8 mouse cellular contexts compared by ENCODE assay signal in genomic region chr1:75371317-75372095, GRCm38 (mm10). TPM values are rescaled to one million over a fixed set of nuclear protein-coding genes. Genes with fewer than 3 reads are reported as not detected.
DNase-seq lines count a peak whose midpoint lies in the region; ATAC-seq and TF ChIP-seq lines count a peak whose summit lies in the region.

No protein-coding gene starts in this region.

- ATAC-seq in limb, embryonic 11.5 days (ENCODE audit: insufficient number of reproducible peaks, low FRiP score, low TSS enrichment, low read depth), result no peak

- H3K36me3 ChIP-seq in ES-E14 (ENCODE audit: control insufficient read depth, insufficient read depth, low read length, poor library complexity, severe bottlenecking), result no peaks in the 10 kb centered on the region
- H3K36me3 ChIP-seq in limb, embryonic 11.5 days (ENCODE audit: control insufficient read depth, insufficient read depth, low read length), result no peaks in the 10 kb centered on the region

- in situ Hi-C loops in ES-E14 (cut with MboI; ENCODE audit: low sequenced_read_pairs in 2 of 2, unreplicated experiment in 2 of 2), result no loop called here

- TF ChIP-seq CTCF in layer of hippocampus, adult 2 months (conservative IDR thresholded peaks at IDR 0.05), result peak; percentile 76

- no peak overlapping the region for H3K4me2 ChIP-seq in limb, embryonic 11.5 days (ENCODE audit: low read depth, severe bottlenecking)

- H3K9ac ChIP-seq in ES-E14 (ENCODE audit: insufficient read depth, low read depth, low read length, poor library complexity, severe bottlenecking), result no peak overlapping the region
- H3K9ac ChIP-seq in limb, embryonic 11.5 days (ENCODE audit: low read length), result no peak overlapping the region

- H3K27me3 ChIP-seq in limb, embryonic 11.5 days (ENCODE audit: control insufficient read depth, insufficient read depth, low read length), result no peaks in the 10 kb centered on the region

- 60% methylated on average over 13 of the region's 13 CpGs for WGBS in limb, embryonic 11.5 days

- H3K4me3 ChIP-seq in layer of hippocampus, adult 2 months, result no peak overlapping the region
- H3K4me3 ChIP-seq in ES-E14 (ENCODE audit: insufficient read depth in 1 of 2, low read depth in 1 of 2, low read length in 2 of 2, poor library complexity in 1 of 2, severe bottlenecking in 1 of 2), result no peak overlapping the region
- H3K4me3 ChIP-seq in limb, embryonic 11.5 days (ENCODE audit: low read depth, low read length), result no peak overlapping the region

- DNase-seq in layer of hippocampus, adult 2 months (ENCODE audit: low spot score in 2 of 2), result no peak
- no peak for DNase-seq in layer of hippocampus, postnatal 14 days (ENCODE audit: low spot score in 2 of 2)
- no peak for DNase-seq in ES-E14 (ENCODE audit: low read depth, low spot score)
- peak; percentile 79 for DNase-seq in cerebellum, adult 11 months
- peak; percentile 90 for DNase-seq in gastrocnemius, postnatal 25 days
- peak; percentile 80 for DNase-seq in limb, embryonic 11.5 days (ENCODE audit: low spot score)
- peak; percentile 28 for DNase-seq in yolk sac, embryonic 10.5 days (ENCODE audit: low spot score)
- no peak for DNase-seq in right cerebral cortex, adult 2 months (ENCODE audit: low spot score in 2 of 2)

- H3K9me3 ChIP-seq in ES-E14 (ENCODE audit: control insufficient read depth, insufficient read depth, low read depth, low read length), result no peaks in the 10 kb centered on the region
- no peaks in the 10 kb centered on the region for H3K9me3 ChIP-seq in limb, embryonic 11.5 days (ENCODE audit: control insufficient read depth, low read length)

- peaks cover 0 to 20% of the 10 kb centered on the region in 2 experiments; a peak in 2 of 4 replicates for H3K4me1 ChIP-seq in ES-E14 (ENCODE audit: control insufficient read depth in 2 of 2, insufficient read depth in 2 of 2, low read length in 2 of 2, poor library complexity in 1 of 2)
- H3K4me1 ChIP-seq in limb, embryonic 11.5 days (ENCODE audit: control insufficient read depth, insufficient read depth, low read length), result peaks cover 8% of the 10 kb centered on the region

- H3K27ac ChIP-seq in layer of hippocampus, adult 2 months, result no peak overlapping the region
- no peak overlapping the region for H3K27ac ChIP-seq in ES-E14 (ENCODE audit: insufficient read depth, low read depth, low read length, poor library complexity, severe bottlenecking)
- H3K27ac ChIP-seq in limb, embryonic 11.5 days (replicated peaks; ENCODE audit: low read depth, low read length), result no peak overlapping the region

TF ChIP-seq in ES-E14, 5 proteins besides CTCF, POLR2A, EP300 and RAD21:
- 0 out of 2 replicates have a peak, but pooled peaks have one; percentile 8 for TF ChIP-seq ZC3H11A (IDR thresholded peaks at IDR 0.05; ENCODE audit: borderline replicate concordance, low read depth, low read length)
- no peak for TF ChIP-seq CHD2 (IDR thresholded peaks at IDR 0.05; ENCODE audit: low read depth, low read length)
- no peak for TF ChIP-seq MAFK (IDR thresholded peaks at IDR 0.05; ENCODE audit: insufficient read depth, low read depth, low read length)

RNA-seq across cellular contexts. Expression of gene Speg, which starts 3.6 kb away (rescaled TPM):
- 100 to 1,000 TPM; 168 to 179 TPM for total RNA-seq in layer of hippocampus, adult 2 months (2021)
- 100 to 1,000 TPM; 184 TPM for total RNA-seq in layer of hippocampus, postnatal 14 days (2021)
- 16.9 and 31.2 TPM in 2 replicates for total RNA-seq in ES-E14 (2012; rRNA removed)
- total RNA-seq in gastrocnemius, postnatal 25 days (2021), result 100 to 1,000 TPM; 200 to 244 TPM
- polyA plus RNA-seq in limb, embryonic 11.5 days (2014; fragmentation: Nextera tagmentation; extraction: Ambion mirVana), result 32.9 and 33.6 TPM in 2 replicates

RNA-seq across cellular contexts. Expression of gene Des, which starts 11.4 kb away (rescaled TPM):
- under 1 TPM; 0.88 to 1.00 TPM for total RNA-seq in layer of hippocampus, adult 2 months (2021)
- 1 to 10 TPM; 1.6 to 1.8 TPM for total RNA-seq in layer of hippocampus, postnatal 14 days (2021)
- 10.8 and 19.4 TPM in 2 replicates for total RNA-seq in ES-E14 (2012; rRNA removed)
- total RNA-seq in gastrocnemius, postnatal 25 days (2021), result 1,000 to 10,000 TPM; 1,914 to 2,104 TPM
- polyA plus RNA-seq in limb, embryonic 11.5 days (2014; fragmentation: Nextera tagmentation; extraction: Ambion mirVana), result 5.0 and 5.3 TPM in 2 replicates

RNA-seq across cellular contexts. Expression of gene Dnpep, which starts 53.7 kb away (rescaled TPM):
- total RNA-seq in layer of hippocampus, adult 2 months (2021), result 10 to 100 TPM; 49.1 to 50.0 TPM
- total RNA-seq in layer of hippocampus, postnatal 14 days (2021), result 10 to 100 TPM; 50.4 to 55.2 TPM
- 67.1 and 75.5 TPM in 2 replicates for total RNA-seq in ES-E14 (2012; rRNA removed)
- total RNA-seq in gastrocnemius, postnatal 25 days (2021), result 10 to 100 TPM; 46.1 to 51.4 TPM
- polyA plus RNA-seq in limb, embryonic 11.5 days (2014; fragmentation: Nextera tagmentation; extraction: Ambion mirVana), result 112 TPM in 2 replicates

Comparison
In these comparisons a context has a peak if more than half of its experiments do, and no peak if none do; other contexts are left out.
1. DNase-seq: peak in cerebellum, adult 11 months (single experiment), gastrocnemius, postnatal 25 days (single experiment), limb, embryonic 11.5 days (single experiment) and yolk sac, embryonic 10.5 days (single experiment); none in layer of hippocampus, adult 2 months (0 of 2), layer of hippocampus, postnatal 14 days (0 of 2), ES-E14 (single experiment) and right cerebral cortex, adult 2 months (0 of 2).
2. RNA of gene Des, which starts 11.4 kb away (total RNA-seq): 1,914 to 2,104 TPM in gastrocnemius, postnatal 25 days; 10.8 to 19.4 TPM in ES-E14, 1.6 to 1.8 TPM in layer of hippocampus, postnatal 14 days and 0.88 to 1.00 TPM in layer of hippocampus, adult 2 months; every median in the first group is over 10 times any median in the second.